Mouse (Mus musculus): ENCODE data around the gene Pla2g15.

The Pla2g15 gene

GRCm38 (mm10) chr8:106149801-106150652, at the start of gene Pla2g15:
Gene Pla2g15 (plus strand): TSS chr8:106150399.
- DNase-seq = peak; percentile 92

- DNase-seq = no peak
Measured at GRCm38 (mm10) chr8:106102321-106102720, 47.9 kb upstream of the Pla2g15 start.

GRCm38 (mm10) chr8:106103888-106104287, 46.3 kb upstream of the Pla2g15 start:
- no peak for DNase-seq

GRCm38 (mm10) chr8:106106193-106106592, 44.0 kb upstream of the Pla2g15 start:
- DNase-seq = no peak

- peak; percentile 15 for DNase-seq
Measured at GRCm38 (mm10) chr8:106108080-106108479, 42.1 kb upstream of the Pla2g15 start.

- DNase-seq = no peak
Measured at GRCm38 (mm10) chr8:106108729-106109128, 41.5 kb upstream of the Pla2g15 start.

- DNase-seq = no peak
Measured at GRCm38 (mm10) chr8:106112041-106112440, 38.2 kb upstream of the Pla2g15 start.

GRCm38 (mm10) chr8:106112514-106112913, 37.7 kb upstream of the Pla2g15 start:
- no peak for DNase-seq

- peak; percentile 38 for DNase-seq
Measured at GRCm38 (mm10) chr8:106115897-106116296, 34.3 kb upstream of the Pla2g15 start.

- DNase-seq = no peak
Measured at GRCm38 (mm10) chr8:106123443-106123842, 26.8 kb upstream of the Pla2g15 start.

GRCm38 (mm10) chr8:106126055-106126454, 24.1 kb upstream of the Pla2g15 start:
- no peak for DNase-seq

GRCm38 (mm10) chr8:106127054-106127453, 23.1 kb upstream of the Pla2g15 start:
- DNase-seq = no peak

- no peak for DNase-seq
Measured at GRCm38 (mm10) chr8:106127882-106128410, 22.3 kb upstream of the Pla2g15 start.

GRCm38 (mm10) chr8:106129232-106129930, 20.8 kb upstream of the Pla2g15 start:
- DNase-seq = no peak

GRCm38 (mm10) chr8:106129997-106130396, 20.2 kb upstream of the Pla2g15 start:
- DNase-seq = no peak

GRCm38 (mm10) chr8:106130505-106130904, 19.7 kb upstream of the Pla2g15 start:
- DNase-seq = no peak

GRCm38 (mm10) chr8:106131021-106131420, 19.2 kb upstream of the Pla2g15 start:
- no peak for DNase-seq

- no peak for DNase-seq
Measured at GRCm38 (mm10) chr8:106131488-106132222, 18.5 kb upstream of the Pla2g15 start.

- DNase-seq = no peak
Measured at GRCm38 (mm10) chr8:106132356-106132755, 17.8 kb upstream of the Pla2g15 start.

GRCm38 (mm10) chr8:106133526-106133925, 16.7 kb upstream of the Pla2g15 start:
- no peak for DNase-seq

- DNase-seq = no peak
Measured at GRCm38 (mm10) chr8:106133946-106134345, 16.3 kb upstream of the Pla2g15 start.

GRCm38 (mm10) chr8:106134751-106135571, 15.2 kb upstream of the Pla2g15 start:
- no peak for DNase-seq

Measured in right cerebral cortex, postnatal 14 days (tissue).